Mouse (Mus musculus): Measurements from ENCODE around the gene Irx4.

DNA sequence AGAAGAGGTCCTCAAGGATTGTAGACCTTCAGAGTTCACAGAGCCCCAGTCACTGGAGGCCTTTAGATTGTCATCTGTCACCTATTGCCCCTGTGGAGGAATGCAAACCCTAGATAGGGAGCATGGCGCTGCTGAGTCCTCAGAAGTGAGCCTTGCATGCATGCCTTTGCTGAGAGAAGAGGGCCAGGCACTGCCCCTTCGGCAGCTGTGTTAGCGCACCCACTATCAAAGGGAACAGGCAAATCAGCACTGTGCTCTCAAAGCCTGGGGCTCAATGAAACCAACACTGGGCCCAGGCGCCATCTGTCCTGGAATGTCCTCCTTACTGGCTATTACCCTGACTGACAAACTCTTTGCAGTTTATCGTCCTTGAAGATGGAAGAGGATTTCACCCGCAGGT is 44.5 kb downstream of the Irx4 start:
- TF ChIP-seq POLR2A (IDR thresholded peaks at IDR 0.05; ENCODE audit: borderline replicate concordance, insufficient read depth, low read length) (no peak), CTCF (IDR thresholded peaks at IDR 0.05; ENCODE audit: borderline replicate concordance, insufficient read depth, low read depth, low read length) (no peak)
